ENCODE assay signal across 25 mouse cellular contexts in genomic region chr9:72013541-72013940, GRCm38 (mm10).
"Had no signal": no experiment of that assay in that cellular context is flagged by ENCODE, and none has a peak within 500 bp of the region (broad histone marks: within the 10 kb centered on the region; RNA-seq: fewer than 3 reads in every experiment).

No protein-coding gene starts in this region.

- H3K4me3 ChIP-seq: gastrocnemius, adult 2 months; heart, embryonic 10.5 days; heart, embryonic 12.5 days; hindbrain, embryonic 13.5 days; hindbrain, embryonic 15.5 days; kidney, embryonic 15.5 days; limb, embryonic 10.5 days; limb, embryonic 12.5 days; liver, embryonic 13.5 days had no signal

- DNase-seq: gastrocnemius, adult 2 months; gastrocnemius, postnatal 10 days; gastrocnemius, postnatal 25 days; heart, adult 18-20 months; heart, postnatal 14 days; heart, postnatal 36 days; kidney, adult 11 months; kidney, adult 2 months; kidney, adult 9 months; kidney, postnatal 14 days; kidney, postnatal 36 days; layer of hippocampus, adult 9-11 months; layer of hippocampus, postnatal 36 days; liver; liver, embryonic 13.5 days had no signal

- H3K27ac ChIP-seq: gastrocnemius, adult 2 months; heart, embryonic 10.5 days; hindbrain, embryonic 13.5 days; hindbrain, embryonic 15.5 days; hindbrain, postnatal 0 days; kidney, embryonic 15.5 days; kidney, postnatal 0 days; limb, embryonic 10.5 days; limb, embryonic 12.5 days had no signal

- H3K27me3 ChIP-seq: heart, embryonic 12.5 days; hindbrain, embryonic 13.5 days; hindbrain, embryonic 15.5 days; kidney, embryonic 15.5 days; limb, embryonic 12.5 days; liver, embryonic 13.5 days had no signal

- H3K4me1 ChIP-seq: hindbrain, embryonic 15.5 days; kidney, embryonic 15.5 days; limb, embryonic 10.5 days; limb, embryonic 12.5 days had no signal

- H3K36me3 ChIP-seq: heart, embryonic 10.5 days; heart, embryonic 12.5 days; hindbrain, embryonic 13.5 days; hindbrain, embryonic 15.5 days; kidney, embryonic 15.5 days; limb, embryonic 12.5 days; liver, embryonic 13.5 days had no signal

- H3K9me3 ChIP-seq: heart, embryonic 10.5 days; heart, embryonic 12.5 days; hindbrain, embryonic 13.5 days; hindbrain, embryonic 15.5 days; kidney, embryonic 15.5 days; limb, embryonic 10.5 days; limb, embryonic 12.5 days; liver, embryonic 13.5 days had no signal

- ATAC-seq: hindbrain, postnatal 0 days; intestine, embryonic 16.5 days had no signal

- H3K9ac ChIP-seq: heart, embryonic 12.5 days; hindbrain, embryonic 13.5 days; hindbrain, embryonic 15.5 days; kidney, embryonic 15.5 days; limb, embryonic 12.5 days; liver, embryonic 13.5 days had no signal
